Mouse (Mus musculus) liver, embryonic 12.5 days (tissue): ENCODE data around the gene Polr2e. TPM values are rescaled to one million over a fixed set of nuclear protein-coding genes. Genes with fewer than 3 reads are reported as not detected.
A peak's percentile ranks its signal among the peaks of the same experiment; 100 is the strongest.

Experiments
- ATAC-seq: fragments of 200-750 bp; cut with Nextera tagmentation; 2 replicates; pipeline ENCODE4 v1.8.0; 2017; ENCODE audit warnings: moderate number of reproducible peaks, mild to moderate bottlenecking, moderate library complexity
- H3K27ac ChIP-seq: fragments of 300-500 bp; sonication (generic); 2 replicates; pipeline ENCODE4 v1.5.1; 2016; ENCODE audit warnings: mild to moderate bottlenecking
- H3K27me3 ChIP-seq: fragments of 300-500 bp; sonication (generic); replicated peaks from 2 replicates; pipeline ENCODE4 v1.6.1; 2016; ENCODE audit warnings: mild to moderate bottlenecking, moderate library complexity
- H3K36me3 ChIP-seq: fragments of 300-500 bp; sonication (generic); 2 replicates; pipeline ENCODE4 v1.6.1; 2016; ENCODE audit warnings: mild to moderate bottlenecking, moderate library complexity
- H3K4me1 ChIP-seq: fragments of 300-500 bp; sonication (generic); 2 replicates; pipeline ENCODE4 v1.6.1; 2016
- H3K4me2 ChIP-seq: fragments of 300-500 bp; sonication (generic); 2 replicates; pipeline ENCODE4 v1.6.1; 2016; ENCODE audit warnings: mild to moderate bottlenecking, moderate library complexity
- H3K4me3 ChIP-seq: fragments of 300-500 bp; sonication (generic); 2 replicates; pipeline ENCODE4 v1.5.1; 2016; ENCODE audit warnings: mild to moderate bottlenecking, moderate library complexity
- H3K9ac ChIP-seq: fragments of 300-500 bp; sonication (generic); 2 replicates; pipeline ENCODE4 v1.6.1; 2016; ENCODE audit warnings: mild to moderate bottlenecking, moderate library complexity
- H3K9me3 ChIP-seq: fragments of 300-500 bp; sonication (generic); replicated peaks from 2 replicates; pipeline ENCODE4 v1.6.1; 2016; ENCODE audit warnings: mild to moderate bottlenecking, moderate library complexity
- WGBS: fragments of 180-500 bp; shearing (Covaris S2); methylation state at CpG from one replicate; pipeline ENCODE4 v1.1.7; 2016; ENCODE audit not compliant: insufficient replicate concordance; 5-methylcytosine and 5-hydroxymethylcytosine counted together
- polyA plus RNA-seq: library from polyadenylated mRNA; unstranded; fragments of >200 nt; fragmentation: Nextera tagmentation; extraction: Ambion mirVana; gene quantifications from 2 replicates; pipeline ENCODE4 v1.2.1, GENCODE M21; 2016

Polr2e gene
- polyA plus RNA-seq, 1 experiment from 2014 or later, result 147 TPM

GRCm38 (mm10) chr10:79991548-79991947, 48.0 kb downstream of the Polr2e start:
- Histone ChIP-seq H3K4me3 (no peak overlapping the region), H3K9me3 (peaks cover 3% of the 10 kb centered on the region), H3K27ac (no peak overlapping the region), H3K27me3 (peaks cover 35% of the 10 kb centered on the region), H3K36me3 (peaks cover 43% of the 10 kb centered on the region), H3K4me2 (no peak overlapping the region), H3K4me1 (peaks cover 65% of the 10 kb centered on the region), H3K9ac (no peak overlapping the region)
- 84% methylated on average over 6 of the region's 6 CpGs for WGBS
- no peak for ATAC-seq

GRCm38 (mm10) chr10:79991099-79991498, 48.5 kb downstream of the Polr2e start:
- Histone ChIP-seq H3K4me1 (peaks cover 69% of the 10 kb centered on the region), H3K9ac (no peak overlapping the region), H3K27ac (no peak overlapping the region), H3K36me3 (peaks cover 43% of the 10 kb centered on the region), H3K9me3 (peaks cover 3% of the 10 kb centered on the region), H3K4me3 (no peak overlapping the region), H3K27me3 (peaks cover 35% of the 10 kb centered on the region), H3K4me2 (no peak overlapping the region)
- 68% methylated on average over 12 of the region's 12 CpGs for WGBS
- ATAC-seq, result no peak

- peaks cover 64% of the 10 kb centered on the region for H3K4me1 ChIP-seq
- no peak for ATAC-seq
- no peak overlapping the region for H3K27ac ChIP-seq
These were observed 49.7 kb downstream of the Polr2e start for GRCm38 (mm10) chr10:79989870-79990269.

GRCm38 (mm10) chr10:79989272-79989786, 50.3 kb downstream of the Polr2e start:
- H3K4me1 ChIP-seq, result peaks cover 59% of the 10 kb centered on the region
- H3K27me3 ChIP-seq, result peaks cover 35% of the 10 kb centered on the region
- ATAC-seq, result no peak
- H3K4me2 ChIP-seq, result peak overlapping the region; percentile 87
- H3K4me3 ChIP-seq, result peak overlapping the region; percentile 64
- H3K27ac ChIP-seq, result no peak overlapping the region
- WGBS, result 41% methylated on average over 8 of the region's 8 CpGs
- H3K36me3 ChIP-seq, result peaks cover 37% of the 10 kb centered on the region
- peak overlapping the region; percentile 71; the same call in 1 of the 2 replicates for H3K9ac ChIP-seq
- peaks cover 3% of the 10 kb centered on the region for H3K9me3 ChIP-seq

More at GRCm38 (mm10) chr10:79989870-79990269, 49.7 kb downstream of the Polr2e start:
- peak overlapping the region; percentile 71; the same call in 1 of the 2 replicates for H3K9ac ChIP-seq
- peaks cover 41% of the 10 kb centered on the region for H3K36me3 ChIP-seq
- peak overlapping the region; percentile 87 for H3K4me2 ChIP-seq
- peaks cover 35% of the 10 kb centered on the region for H3K27me3 ChIP-seq
- 47% methylated on average over 15 of the region's 15 CpGs for WGBS
- peak overlapping the region; percentile 64 for H3K4me3 ChIP-seq
- peaks cover 3% of the 10 kb centered on the region for H3K9me3 ChIP-seq

GRCm38 (mm10) chr10:79988506-79989271, 50.9 kb downstream of the Polr2e start, which contains the start of gene Cnn2:
TSS of gene Cnn2 (plus strand) at chr10:79988584.
- Histone ChIP-seq H3K4me2 (peak within 1 kb of the TSS; percentile 87), H3K36me3 (peaks cover 31% of the 10 kb centered on the region), H3K27me3 (peaks cover 35% of the 10 kb centered on the region), H3K27ac (peak within 1 kb of the TSS; percentile 99), H3K4me1 (peaks cover 56% of the 10 kb centered on the region), H3K9ac (peak within 1 kb of the TSS; percentile 71), H3K9me3 (peaks cover 3% of the 10 kb centered on the region), H3K4me3 (peak within 1 kb of the TSS; percentile 64)
- ATAC-seq, result no peak
- under 1% methylated on average over 57 of the region's 59 CpGs for WGBS

GRCm38 (mm10) chr10:79987771-79988505, 51.7 kb downstream of the Polr2e start:
- H3K4me1 ChIP-seq, result peaks cover 58% of the 10 kb centered on the region

GRCm38 (mm10) chr10:79986963-79987362, 52.6 kb downstream of the Polr2e start:
- Histone ChIP-seq H3K4me2 (peak overlapping the region; percentile 87), H3K4me1 (peaks cover 67% of the 10 kb centered on the region), H3K36me3 (peaks cover 19% of the 10 kb centered on the region), H3K27me3 (peaks cover 35% of the 10 kb centered on the region), H3K9me3 (peaks cover 3% of the 10 kb centered on the region), H3K9ac (peak overlapping the region; percentile 76), H3K4me3 (0 out of 2 replicates have a peak overlapping the region, but pooled peaks have one; percentile 78), H3K27ac (peak overlapping the region; percentile 99)
- no peak for ATAC-seq
- under 1% methylated on average over 11 of the region's 11 CpGs for WGBS

More at GRCm38 (mm10) chr10:79987771-79988505, 51.7 kb downstream of the Polr2e start:
- 16% methylated on average over 27 of the region's 27 CpGs for WGBS
- Histone ChIP-seq H3K27ac (peak overlapping the region; percentile 99), H3K9me3 (peaks cover 3% of the 10 kb centered on the region), H3K36me3 (peaks cover 23% of the 10 kb centered on the region), H3K4me2 (peak overlapping the region; percentile 87), H3K9ac (peak overlapping the region; percentile 71), H3K4me3 (peak overlapping the region; percentile 64), H3K27me3 (peaks cover 35% of the 10 kb centered on the region)
- ATAC-seq, result no peak

- peaks cover 35% of the 10 kb centered on the region for H3K27me3 ChIP-seq
- peak; percentile 55 for ATAC-seq
- H3K9me3 ChIP-seq, result no peaks in the 10 kb centered on the region
- peak overlapping the region; percentile 87 for H3K4me2 ChIP-seq
- H3K27ac ChIP-seq, result peak overlapping the region; percentile 99
- peaks cover 19% of the 10 kb centered on the region for H3K36me3 ChIP-seq
- peak overlapping the region; percentile 76 for H3K9ac ChIP-seq
- H3K4me3 ChIP-seq, result peak overlapping the region; percentile 78
- 21% methylated on average over 6 of the region's 6 CpGs for WGBS
- peaks cover 73% of the 10 kb centered on the region for H3K4me1 ChIP-seq
These were observed 53.2 kb downstream of the Polr2e start for GRCm38 (mm10) chr10:79986232-79986878.

Other genes with a start within 250 kb of the Polr2e start
- 1.4 and 2.2 TPM in 2 replicates for gene Prss57, start 248.8 kb downstream of the Polr2e start, polyA plus RNA-seq
- gene Palm, start 246.2 kb downstream of the Polr2e start, polyA plus RNA-seq, result 12.4 and 13.2 TPM in 2 replicates
- 0.49 and 0.54 TPM in 2 replicates for gene Misp, start 218.8 kb downstream of the Polr2e start, polyA plus RNA-seq
- gene Ptbp1, start 185.4 kb downstream of the Polr2e start, polyA plus RNA-seq, result 207 and 211 TPM in 2 replicates
- 38.4 and 38.6 TPM in 2 replicates for gene Prtn3, start 165.3 kb downstream of the Polr2e start, polyA plus RNA-seq
- gene Plppr3, start 165.2 kb downstream of the Polr2e start, polyA plus RNA-seq, result 8.2 and 10.0 TPM in 2 replicates
- gene Elane, start 153.5 kb downstream of the Polr2e start, polyA plus RNA-seq, result 12.1 and 15.4 TPM in 2 replicates
- gene Cfd, start 148.9 kb downstream of the Polr2e start, polyA plus RNA-seq, result not detected in 2 replicates
- gene Med16, start 130.9 kb downstream of the Polr2e start, polyA plus RNA-seq, result 26.6 and 27.4 TPM in 2 replicates
- gene Gm26602, start 128.9 kb downstream of the Polr2e start, polyA plus RNA-seq, result 0.98 and 11.0 TPM in 2 replicates
- gene Kiss1r, start 122.8 kb downstream of the Polr2e start, polyA plus RNA-seq, result 0.35 and 0.43 TPM in 2 replicates
- 67.5 and 74.1 TPM in 2 replicates for gene R3hdm4, start 118.6 kb downstream of the Polr2e start, polyA plus RNA-seq
- 5.6 and 6.4 TPM in 2 replicates for gene Arid3a, start 112.8 kb downstream of the Polr2e start, polyA plus RNA-seq
- gene Wdr18, start 79.6 kb downstream of the Polr2e start, polyA plus RNA-seq, result 99.9 and 114 TPM in 2 replicates
- 0.14 TPM in 2 replicates for gene Grin3b, start 69.1 kb downstream of the Polr2e start, polyA plus RNA-seq
- gene Tmem259, start 55.5 kb downstream of the Polr2e start, polyA plus RNA-seq, result 17.2 and 17.5 TPM in 2 replicates
- 68.2 and 75.4 TPM in 2 replicates for gene Cnn2, start 51.2 kb downstream of the Polr2e start, polyA plus RNA-seq
- 10.5 and 12.1 TPM in 2 replicates for gene Abca7, start 43.3 kb downstream of the Polr2e start, polyA plus RNA-seq
- gene Arhgap45, start 23.1 kb downstream of the Polr2e start, polyA plus RNA-seq, result 22.3 and 22.8 TPM in 2 replicates
- gene Gpx4, start 7.4 kb upstream of the Polr2e start, polyA plus RNA-seq, result 682 and 685 TPM in 2 replicates
- gene Sbno2, start 65.8 kb upstream of the Polr2e start, polyA plus RNA-seq, result 15.0 and 15.4 TPM in 2 replicates
- 18.6 and 19.8 TPM in 2 replicates for gene Stk11, start 76.0 kb upstream of the Polr2e start, polyA plus RNA-seq
- 393 and 419 TPM in 2 replicates for gene Atp5d, start 98.8 kb upstream of the Polr2e start, polyA plus RNA-seq
- 0.94 and 0.96 TPM in 2 replicates for gene Cbarp, start 101.0 kb upstream of the Polr2e start, polyA plus RNA-seq
- 5.7 and 6.3 TPM in 2 replicates for gene Midn, start 108.5 kb upstream of the Polr2e start, polyA plus RNA-seq
- gene Cirbp, start 126.2 kb upstream of the Polr2e start, polyA plus RNA-seq, result 22.1 and 27.3 TPM in 2 replicates
- 14.0 and 16.4 TPM in 2 replicates for gene 1600002K03Rik, start 133.1 kb upstream of the Polr2e start, polyA plus RNA-seq
- gene Efna2, start 139.7 kb upstream of the Polr2e start, polyA plus RNA-seq, result 3.1 and 3.4 TPM in 2 replicates
- 33.5 and 35.1 TPM in 2 replicates for gene Mum1, start 186.6 kb upstream of the Polr2e start, polyA plus RNA-seq
- gene Ndufs7, start 209.3 kb upstream of the Polr2e start, polyA plus RNA-seq, result 296 and 312 TPM in 2 replicates
- gene Gamt, start 221.2 kb upstream of the Polr2e start, polyA plus RNA-seq, result 43.0 and 50.0 TPM in 2 replicates
- 44.3 and 45.9 TPM in 2 replicates for gene Dazap1, start 221.7 kb upstream of the Polr2e start, polyA plus RNA-seq